8 mouse cellular contexts compared by ENCODE assay signal in the genomic region with DNA sequence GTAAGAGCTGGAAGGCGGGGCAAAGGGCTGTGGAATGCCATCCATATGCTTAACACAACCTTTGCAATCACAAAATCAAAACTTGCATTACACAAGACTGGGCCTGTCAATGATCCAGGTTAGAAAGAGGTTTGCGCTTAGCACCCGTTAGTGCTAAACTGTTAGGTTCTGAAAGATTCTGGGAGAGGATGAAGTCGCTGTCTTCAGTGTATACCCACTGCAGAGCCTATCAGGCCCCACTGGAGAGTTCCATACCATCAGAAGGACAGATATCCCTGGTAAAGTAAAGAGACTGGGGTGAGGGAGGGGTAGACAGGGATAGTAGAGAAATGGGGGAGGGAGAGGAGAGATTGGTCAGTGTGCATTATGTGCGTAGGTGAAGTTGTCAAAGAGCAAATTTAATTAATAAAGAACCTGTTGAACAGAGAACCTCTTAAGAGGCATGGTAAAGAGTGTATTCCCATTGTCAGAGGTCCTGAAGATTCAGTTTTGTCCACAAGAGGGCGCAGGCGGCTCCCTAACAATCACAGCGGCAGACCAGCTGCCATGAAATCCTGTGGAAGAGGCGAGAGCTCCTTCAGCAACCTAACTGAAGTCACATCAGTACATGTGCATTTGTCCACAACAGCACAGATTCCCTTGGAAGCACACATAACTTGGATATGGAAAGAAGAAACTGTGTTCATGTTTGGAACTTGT. TPM values are rescaled to one million over a fixed set of nuclear protein-coding genes. Genes with fewer than 3 reads are reported as not detected.
DNase-seq lines count a peak whose midpoint lies in the region; ATAC-seq lines count a peak whose summit lies in the region.

No protein-coding gene starts in this region.

- no peaks in the 10 kb centered on the region for H3K36me3 ChIP-seq in intestine, embryonic 14.5 days (ENCODE audit: control insufficient read depth, insufficient read depth, low read length)
- H3K36me3 ChIP-seq in midbrain, embryonic 12.5 days: no peaks in the 10 kb centered on the region

- H3K9me3 ChIP-seq in intestine, embryonic 14.5 days (ENCODE audit: control insufficient read depth, low read length): no peaks in the 10 kb centered on the region
- H3K9me3 ChIP-seq in midbrain, embryonic 12.5 days: no peaks in the 10 kb centered on the region

- H3K27me3 ChIP-seq in intestine, embryonic 14.5 days (replicated peaks; ENCODE audit: control insufficient read depth, insufficient read depth, low read length): no peaks in the 10 kb centered on the region
- no peaks in the 10 kb centered on the region for H3K27me3 ChIP-seq in midbrain, embryonic 12.5 days

- H3K4me3 ChIP-seq in intestine, embryonic 14.5 days (ENCODE audit: low read depth, low read length): no peak overlapping the region
- no peak overlapping the region for H3K4me3 ChIP-seq in midbrain, embryonic 12.5 days

- H3K9ac ChIP-seq in intestine, embryonic 14.5 days (ENCODE audit: low read length): no peak overlapping the region
- no peak overlapping the region for H3K9ac ChIP-seq in midbrain, embryonic 12.5 days (replicated peaks)

- 0 out of 2 replicates have a peak, but pooled peaks have one; percentile 73 for ATAC-seq in intestine, embryonic 14.5 days (replicated peaks; ENCODE audit: low FRiP score, low TSS enrichment, low read depth)
- peak; percentile 84 for ATAC-seq in midbrain, embryonic 12.5 days (ENCODE audit: low FRiP score, low read depth)

- DNase-seq in adrenal gland, adult 18-20 months (ENCODE audit: low spot score in 2 of 2): peak; percentile 78 to 83
- DNase-seq in embryo, embryonic 10.5 days (ENCODE audit: low spot score): peak; percentile 94
- DNase-seq in gastrocnemius, postnatal 14 days: peak; percentile 81
- peak; percentile 94 for DNase-seq in intestine, embryonic 14.5 days (ENCODE audit: low spot score)
- DNase-seq in left cerebral cortex, adult 8-10 months (ENCODE audit: low spot score in 2 of 2): peak; percentile 35 to 72
- DNase-seq in right cerebral cortex, postnatal 4 days: peak; percentile 90
- DNase-seq in urinary bladder, postnatal 4 days (ENCODE audit: low spot score in 2 of 2): peak; percentile 56 to 85

- 31% methylated on average over 9 of the region's 9 CpGs for WGBS in intestine, embryonic 14.5 days
- 29% methylated on average over 9 of the region's 9 CpGs for WGBS in midbrain, embryonic 12.5 days

- no peak overlapping the region for H3K4me2 ChIP-seq in intestine, embryonic 14.5 days (ENCODE audit: low read length)
- no peak overlapping the region for H3K4me2 ChIP-seq in midbrain, embryonic 12.5 days (replicated peaks)

- intact Hi-C loops in gastrocnemius, postnatal 14 days (cut with DNase I; ENCODE audit: low total_unique reads): loop anchor here (5.0 kb wide), 1 partner anchor 244 kb away; no protein-coding TSS in a partner anchor

- no peak overlapping the region for H3K27ac ChIP-seq in intestine, embryonic 14.5 days (ENCODE audit: low read depth)
- H3K27ac ChIP-seq in midbrain, embryonic 12.5 days (replicated peaks): no peak overlapping the region

- H3K4me1 ChIP-seq in intestine, embryonic 14.5 days (replicated peaks; ENCODE audit: control insufficient read depth, insufficient read depth, low read length): no peaks in the 10 kb centered on the region
- H3K4me1 ChIP-seq in midbrain, embryonic 12.5 days: no peaks in the 10 kb centered on the region

RNA-seq across cellular contexts. Expression of a gene that starts 13.9 kb away (rescaled TPM):
- 10 to 100 TPM; 74.5 to 77.2 TPM for total RNA-seq in adrenal gland, adult 18-20 months (2021)
- total RNA-seq in gastrocnemius, postnatal 14 days (2021): 10 to 100 TPM; 29.1 to 30.6 TPM
- polyA plus RNA-seq in intestine, embryonic 14.5 days (2014; fragmentation: Nextera tagmentation; extraction: Ambion mirVana): 70.3 and 78.3 TPM in 2 replicates
- total RNA-seq in left cerebral cortex, adult 8-10 months (2022): 10 to 100 TPM; 53.8 to 56.9 (median 55.4) TPM
- polyA plus RNA-seq in midbrain, embryonic 12.5 days (2016; fragmentation: Nextera tagmentation; extraction: Ambion mirVana): 162 and 183 TPM in 2 replicates
